Mouse (Mus musculus) ES-E14 (cell line): ENCODE measurements around the gene Gm10338. TPM values are rescaled to one million over a fixed set of nuclear protein-coding genes. Genes with fewer than 3 reads are reported as not detected.
"Not testable (repeated sequence)": the region's sequence is repeated elsewhere in the genome, so short reads cannot be mapped to it uniquely, and the experiment has no call there.

Experiments used
- DNase-seq: peaks from one replicate; pipeline ENCODE4 v3.0.0-alpha.2; 2013; ENCODE audit warnings: low read depth, low spot score
- H3K27ac ChIP-seq: 2 replicates; pipeline ENCODE4 v1.5.1; 2012; ENCODE audit warnings: low read depth, mild to moderate bottlenecking, low read length, moderate library complexity, mixed read lengths; ENCODE audit not compliant: poor library complexity, insufficient read depth, severe bottlenecking
- H3K36me3 ChIP-seq: 2 replicates; pipeline ENCODE4 v1.6.1; 2012; ENCODE audit warnings: mild to moderate bottlenecking, low read length, moderate library complexity, mixed read lengths; ENCODE audit not compliant: control insufficient read depth, poor library complexity, insufficient read depth, severe bottlenecking
- H3K4me1 ChIP-seq, 2 experiments: fragments of 150-350 bp in 1 of 2; sonication (generic) in 1 of 2; 2 replicates each; pipeline ENCODE4 v1.6.1; 2012; ENCODE audit warnings: low read length in 2 of 2, mild to moderate bottlenecking in 1 of 2, mixed read lengths in 1 of 2; ENCODE audit not compliant: control insufficient read depth in 2 of 2, insufficient read depth in 2 of 2, poor library complexity in 1 of 2
- H3K4me3 ChIP-seq, 2 experiments: fragments of 150-350 bp in 1 of 2; sonication (generic) in 1 of 2; 2 replicates each; pipeline ENCODE4 v1.5.1; 2012; ENCODE audit warnings: low read length in 2 of 2, low read depth in 1 of 2, mild to moderate bottlenecking in 1 of 2, mixed read lengths in 1 of 2; ENCODE audit not compliant: insufficient read depth in 1 of 2, poor library complexity in 1 of 2, severe bottlenecking in 1 of 2
- H3K9ac ChIP-seq: 2 replicates; pipeline ENCODE4 v1.6.1; 2012; ENCODE audit warnings: low read depth, mild to moderate bottlenecking, low read length, mixed read lengths; ENCODE audit not compliant: poor library complexity, insufficient read depth, severe bottlenecking
- H3K9me3 ChIP-seq: fragments of 150-350 bp; sonication (generic); 2 replicates; pipeline ENCODE4 v1.6.1; 2012; ENCODE audit warnings: low read depth, mild to moderate bottlenecking, low read length; ENCODE audit not compliant: control insufficient read depth, insufficient read depth
- in situ Hi-C, 2 experiments: fragments of 600-800 bp; cut with MboI; formaldehyde crosslinking; loops; one replicate each; pipeline ENCODE4 v1.15.1; 2025; ENCODE audit warnings: low sequenced_read_pairs in 2 of 2, inconsistent platforms in 1 of 2; ENCODE audit not compliant: unreplicated experiment in 2 of 2
- total RNA-seq: library from RNA; depleted of rRNA; stranded (reverse); fragments of 300-350 nt; gene quantifications from 2 replicates; pipeline ENCODE4 v1.2.3, GENCODE M21; 2012; rRNA removed

The Gm10338 gene
- total RNA-seq, result not detected in 2 replicates

GRCm38 (mm10) chr14:7595492-7595891 lies at the start of gene Gm10338:
TSS of gene Gm10338 (minus strand) at chr14:7595592.
- H3K9me3 ChIP-seq, H3K4me3 ChIP-seq, DNase-seq, H3K36me3 ChIP-seq, H3K27ac ChIP-seq, H3K4me1 ChIP-seq, in situ Hi-C loops, H3K9ac ChIP-seq: not testable (repeated sequence)

DNA sequence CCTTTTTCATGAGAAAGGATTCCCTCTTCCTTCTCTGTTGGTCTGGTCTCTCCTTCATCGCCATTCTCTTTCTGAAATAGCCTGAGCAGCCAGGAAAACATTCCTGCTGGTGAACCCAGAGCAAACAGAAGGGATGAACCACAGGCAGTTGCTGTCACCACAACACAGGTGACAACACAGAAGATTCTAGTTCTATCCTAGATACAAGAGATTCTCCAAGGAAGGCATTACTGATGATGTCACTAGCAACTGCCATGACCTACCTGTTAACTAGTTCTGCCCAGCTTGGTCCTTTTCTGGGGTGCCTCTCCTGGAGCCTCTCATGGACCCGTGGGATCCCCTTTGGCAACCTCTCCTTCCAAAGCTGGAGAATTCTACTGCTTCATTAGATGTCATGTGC lies 48.5 kb upstream of the Gm10338 start, which contains the start of gene Gm10128:
Gene Gm10128 (minus strand): TSS at position 101 of the 400 bp plus-strand sequence.
- in situ Hi-C loops, H3K9ac ChIP-seq, H3K4me3 ChIP-seq, H3K4me1 ChIP-seq, H3K9me3 ChIP-seq, H3K36me3 ChIP-seq, H3K27ac ChIP-seq, DNase-seq: not testable (repeated sequence)

- H3K36me3 ChIP-seq, in situ Hi-C loops, DNase-seq, H3K9ac ChIP-seq, H3K9me3 ChIP-seq, H3K27ac ChIP-seq, H3K4me1 ChIP-seq: not testable (repeated sequence)
- peak within 1 kb of the TSS; percentile 44 to 61; a peak in 2 of 4 replicates for H3K4me3 ChIP-seq
These were observed 27.0 kb downstream of the Gm10338 start, which contains the start of gene Gm3558 for GRCm38 (mm10) chr14:7568382-7568781. TSS of gene Gm3558 (minus strand) at chr14:7568566.

DNA sequence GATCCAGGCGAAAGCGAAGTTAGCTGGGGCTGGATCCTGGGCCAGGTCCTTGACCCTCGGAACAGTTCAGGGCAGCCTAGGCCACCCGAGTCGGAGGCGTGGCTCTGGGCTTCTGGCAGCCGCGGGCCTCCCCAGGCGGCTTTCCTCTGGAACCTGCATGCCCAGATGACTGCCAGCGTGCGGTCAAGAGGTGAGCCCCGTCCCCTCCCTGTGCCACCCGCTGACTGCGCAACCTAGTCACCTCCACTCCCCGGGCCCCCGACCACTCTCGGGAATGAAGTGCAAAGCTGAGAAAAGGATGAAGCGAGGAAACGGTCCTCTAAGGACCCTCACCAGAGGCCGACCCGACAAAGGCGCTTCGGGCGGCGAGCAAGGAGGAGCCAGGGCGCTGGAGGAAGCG lies 27.5 kb downstream of the Gm10338 start:
- H3K9me3 ChIP-seq, H3K27ac ChIP-seq, H3K4me1 ChIP-seq, DNase-seq, H3K9ac ChIP-seq, in situ Hi-C loops, H3K36me3 ChIP-seq: not testable (repeated sequence)
- peak overlapping the region; percentile 44 to 61; a peak in 2 of 4 replicates for H3K4me3 ChIP-seq

- H3K36me3 ChIP-seq, H3K4me1 ChIP-seq, in situ Hi-C loops, H3K9me3 ChIP-seq, DNase-seq, H3K9ac ChIP-seq, H3K27ac ChIP-seq, H3K4me3 ChIP-seq: not testable (repeated sequence)
These were observed 28.1 kb downstream of the Gm10338 start for GRCm38 (mm10) chr14:7567266-7567665.

Other genes with a start within 250 kb of the Gm10338 start
- gene Gm8374, start 230.5 kb downstream of the Gm10338 start, total RNA-seq, result not detected in 2 replicates
- gene Gm3755, start 144.7 kb downstream of the Gm10338 start, total RNA-seq, result not detected in 2 replicates
- 0.13 and 0.16 TPM in 2 replicates for gene Gm3752, start 111.8 kb downstream of the Gm10338 start, total RNA-seq
- gene Gm3558, start 27.0 kb downstream of the Gm10338 start, total RNA-seq, result 6.0 and 7.6 TPM in 2 replicates
- not detected in 2 replicates for gene Gm10128, start 48.4 kb upstream of the Gm10338 start, total RNA-seq
- gene Gm26661, start 196.0 kb upstream of the Gm10338 start, total RNA-seq, result not detected in 2 replicates
- 350 and 387 TPM in 2 replicates for gene Flnb, start 222.4 kb upstream of the Gm10338 start, total RNA-seq